Mouse (Mus musculus): ENCODE data around the gene C2cd6. TPM values are rescaled to one million over a fixed set of nuclear protein-coding genes. Genes with fewer than 3 reads are reported as not detected.

Gene C2cd6
- total RNA-seq (2021) = not detected
- long read RNA-seq, experiment 1 = 0 reads
- long read RNA-seq, experiment 2 = 0 reads

DNA sequence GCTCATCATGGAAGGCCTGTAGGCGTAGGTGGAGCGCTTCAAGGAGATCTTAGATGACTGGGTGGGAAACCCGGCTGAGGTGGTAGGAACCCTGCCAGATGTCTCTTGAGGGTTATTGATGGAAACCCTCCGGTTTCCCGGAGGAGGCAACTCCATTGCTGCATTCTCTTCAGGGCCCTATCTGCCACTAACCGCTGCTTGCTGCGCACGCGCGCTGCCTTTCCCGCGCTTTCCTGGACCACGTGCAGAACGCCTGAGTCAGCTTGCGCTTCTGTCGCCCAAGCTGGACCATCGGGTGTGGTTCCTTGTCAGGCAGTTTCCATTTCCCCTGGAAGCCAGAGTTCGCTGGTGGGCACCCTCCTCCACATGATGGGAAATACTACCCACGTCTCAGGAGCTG is at the start of gene C2cd6:
C2cd6 (minus strand) TSS at position 196 of the 400 bp plus-strand sequence.
- no peak for DNase-seq

- DNase-seq = peak; percentile 58
Observed at GRCm38 (mm10) chr1:59142809-59143208, 48.1 kb upstream of the C2cd6 start.

DNA sequence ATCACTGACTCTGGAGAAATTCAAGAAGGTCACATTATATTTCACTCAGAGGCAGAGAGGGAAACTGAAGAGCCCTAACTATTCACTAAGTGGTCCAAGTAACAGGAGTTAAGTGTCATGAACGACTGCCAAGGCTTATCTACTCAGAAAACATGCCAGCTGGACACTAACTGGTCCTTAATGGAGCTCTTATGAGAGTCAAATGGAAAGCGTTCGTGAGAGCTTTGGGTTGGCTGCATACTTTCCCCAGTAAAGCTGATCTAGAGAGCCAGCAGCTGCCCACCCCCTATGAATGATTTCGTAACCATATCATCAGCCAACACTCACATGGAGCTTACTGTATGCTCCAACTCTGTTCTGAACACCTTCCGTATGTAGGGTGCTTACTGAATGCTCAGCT is 39.7 kb upstream of the C2cd6 start:
- no peak for DNase-seq

DNA sequence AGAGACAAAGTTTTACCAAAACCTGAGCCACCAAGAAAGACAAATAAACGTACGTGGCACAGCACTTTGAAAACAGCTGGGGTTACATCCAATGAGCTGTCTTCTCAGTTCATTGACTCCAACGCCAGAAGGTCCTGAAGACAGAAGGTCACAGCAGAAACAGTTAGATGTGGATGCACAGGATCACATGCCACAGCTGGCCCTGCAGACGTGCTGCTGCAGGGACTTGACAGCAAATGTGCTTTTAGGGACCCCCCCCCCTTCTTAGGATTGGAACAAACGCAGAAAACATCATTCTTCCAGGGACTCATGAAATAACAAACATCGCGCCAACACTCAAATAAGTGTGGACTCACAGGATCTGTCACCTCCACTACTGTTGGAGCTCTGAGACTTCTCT is 34.2 kb upstream of the C2cd6 start:
- no peak for DNase-seq

DNA sequence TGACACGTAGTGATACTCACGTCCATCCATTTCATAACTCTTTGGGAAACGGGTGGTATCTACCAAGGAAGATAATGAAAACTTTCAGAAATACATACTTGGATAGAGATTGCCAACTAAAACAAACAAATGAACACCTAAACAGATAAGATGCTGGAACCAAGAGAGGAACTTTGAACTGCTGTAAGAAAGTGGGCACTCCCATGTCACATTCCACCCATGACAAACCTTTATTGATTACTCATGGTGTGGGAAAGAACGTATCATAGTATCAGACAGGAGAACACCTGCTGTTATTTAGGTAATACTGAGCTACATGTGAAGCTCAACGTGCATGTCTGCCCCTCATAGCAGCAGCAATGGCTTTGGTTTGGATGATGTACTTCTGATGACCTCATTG is 30.9 kb upstream of the C2cd6 start:
- no peak for DNase-seq

GRCm38 (mm10) chr1:59119720-59120457 is 25.2 kb upstream of the C2cd6 start, which contains the start of gene Tmem237:
Tmem237 (minus strand) TSS chr1:59120408.
- DNase-seq = peak; percentile 95

GRCm38 (mm10) chr1:59110524-59110923 is 15.8 kb upstream of the C2cd6 start:
- DNase-seq = no peak

- DNase-seq = no peak
Observed at GRCm38 (mm10) chr1:59102071-59102470, 7.4 kb upstream of the C2cd6 start.

- no peak for DNase-seq
Observed at GRCm38 (mm10) chr1:59101020-59101419, 6.3 kb upstream of the C2cd6 start.

- no peak for DNase-seq
Observed at GRCm38 (mm10) chr1:59070867-59071266, 23.8 kb downstream of the C2cd6 start.

GRCm38 (mm10) chr1:59067976-59068375 is 26.7 kb downstream of the C2cd6 start:
- peak; percentile 35 for DNase-seq

- DNase-seq = no peak
Observed at GRCm38 (mm10) chr1:59063697-59064096, 31.0 kb downstream of the C2cd6 start.

DNA sequence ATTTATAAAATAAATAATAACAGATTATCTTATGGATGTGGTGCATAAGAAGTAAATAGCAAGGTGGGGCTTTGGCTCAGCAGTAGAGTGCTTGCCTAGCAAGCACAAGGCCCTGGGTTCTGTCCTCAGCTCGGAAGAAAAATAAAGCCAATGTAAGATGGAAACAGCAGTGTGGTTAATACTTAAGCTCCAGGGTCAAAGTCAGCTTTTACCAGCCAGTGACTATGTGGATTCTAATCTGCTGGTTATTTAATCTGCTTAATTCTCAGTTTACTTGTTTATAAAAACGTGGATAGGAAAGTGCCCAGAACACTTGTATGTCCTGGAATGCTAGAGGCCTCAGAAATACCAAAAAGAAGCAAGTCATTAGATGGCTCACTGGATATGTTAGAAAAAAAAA is 37.7 kb downstream of the C2cd6 start:
- no peak for DNase-seq

- no peak for DNase-seq
Observed at GRCm38 (mm10) chr1:59051306-59051705, 43.4 kb downstream of the C2cd6 start.

DNA sequence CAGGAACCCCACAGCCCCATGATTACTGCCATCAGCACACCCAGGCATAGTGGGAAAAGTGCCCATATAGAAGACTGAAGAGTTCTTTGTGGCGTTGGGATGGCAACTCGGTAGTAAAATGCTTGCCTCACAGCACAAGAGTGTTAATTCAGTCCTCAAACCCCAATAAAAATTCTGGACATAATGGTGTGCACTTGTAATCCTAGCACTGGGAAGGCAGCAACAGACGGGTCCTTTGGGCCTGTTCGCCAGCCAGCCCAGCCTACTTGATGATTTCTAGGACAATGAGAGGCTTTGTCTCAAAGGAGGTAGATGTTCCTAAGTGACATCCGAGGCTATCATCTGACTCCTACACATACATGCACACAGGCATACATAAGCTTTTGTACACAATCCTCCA is 57.0 kb downstream of the C2cd6 start:
- no peak for DNase-seq

- no peak for DNase-seq
Observed at GRCm38 (mm10) chr1:59021556-59021955, 73.1 kb downstream of the C2cd6 start.

DNA sequence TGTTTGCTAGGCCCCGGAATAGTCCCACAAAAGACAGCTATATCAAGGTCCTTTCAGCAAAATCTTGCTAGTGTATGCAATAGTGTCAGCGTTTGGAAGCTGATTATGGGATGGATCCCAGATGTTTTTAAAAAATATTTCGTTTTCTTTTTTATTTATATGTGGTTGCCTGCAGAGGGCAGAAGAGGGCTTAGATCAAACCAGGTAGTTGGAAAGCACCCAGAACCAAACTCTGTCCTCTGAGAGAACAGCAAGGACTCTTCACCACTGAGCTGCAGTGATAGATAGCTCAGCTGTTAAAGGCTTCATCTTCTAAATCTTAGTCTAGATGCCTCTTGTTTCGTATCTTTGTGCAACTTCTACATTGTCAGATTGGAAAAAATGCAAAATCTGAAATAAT is 85.5 kb downstream of the C2cd6 start:
- DNase-seq = no peak

Other genes starting within 250 kb of the C2cd6 start
- gene Trak2, start 121.5 kb downstream of the C2cd6 start, total RNA-seq (2021) = 10 to 100 TPM; 55.0 to 57.7 TPM
- gene Stradb, start 121.4 kb downstream of the C2cd6 start, total RNA-seq (2021) = 10 to 100 TPM; 78.8 to 86.3 TPM
- gene Tmem237, start 25.5 kb upstream of the C2cd6 start, total RNA-seq (2021) = 1 to 10 TPM; 6.3 to 7.7 TPM
- under 1 TPM; 0.23 to 0.27 TPM for gene Mpp4, start 68.5 kb upstream of the C2cd6 start, total RNA-seq (2021)
- gene Als2, start 142.3 kb upstream of the C2cd6 start, total RNA-seq (2021) = 10 to 100 TPM; 20.0 to 24.1 TPM
- under 1 TPM in 1 of 2 experiments, not detected in 1; 0.21 TPM for gene Cdk15, start 162.0 kb upstream of the C2cd6 start, total RNA-seq (2021)